Mouse (Mus musculus) neutrophil, adult 5-6 weeks (primary cell): ENCODE measurements around the gene Pdss2. TPM values are rescaled to one million over a fixed set of nuclear protein-coding genes. Genes with fewer than 3 reads are reported as not detected.

Source experiments
- ATAC-seq: fragments of 151-379, 151-347 bp; 2 replicates; pipeline ENCODE4 v1.8.0; 2017; ENCODE audit warnings: mild to moderate bottlenecking, moderate TSS enrichment; ENCODE audit not compliant: insufficient number of reproducible peaks, poor library complexity, low FRiP score, severe bottlenecking; ENCODE audit errors: extremely low read depth
- total RNA-seq: library from RNA; stranded (forward); fragments of 200-1000 nt; gene quantifications from 2 replicates; pipeline ENCODE4 v1.2.3, GENCODE M21; 2017

Gene Pdss2
- total RNA-seq, 1 experiment from 2014 or later = 12.9 TPM

DNA sequence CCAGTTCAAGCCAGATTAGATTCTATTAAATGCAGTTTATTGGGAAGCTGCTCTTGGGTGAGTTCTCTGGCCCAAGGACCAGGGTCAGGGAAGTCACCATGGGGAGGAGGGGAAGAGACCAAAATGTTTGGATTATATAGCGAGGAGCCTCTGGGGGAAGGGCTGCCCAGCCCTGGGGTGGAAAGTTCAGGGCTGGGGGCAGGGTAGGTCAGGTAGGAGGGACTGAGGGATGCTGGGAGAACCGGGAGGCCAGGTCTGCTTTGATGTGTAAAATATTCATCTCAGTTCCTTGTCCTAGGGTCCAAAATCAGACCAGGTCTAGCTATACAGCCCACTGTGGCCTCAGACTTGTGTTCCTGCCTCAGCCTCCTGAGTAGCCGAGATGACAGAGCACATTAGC is 241.9 kb downstream of the Pdss2 start:
- ATAC-seq = no peak

DNA sequence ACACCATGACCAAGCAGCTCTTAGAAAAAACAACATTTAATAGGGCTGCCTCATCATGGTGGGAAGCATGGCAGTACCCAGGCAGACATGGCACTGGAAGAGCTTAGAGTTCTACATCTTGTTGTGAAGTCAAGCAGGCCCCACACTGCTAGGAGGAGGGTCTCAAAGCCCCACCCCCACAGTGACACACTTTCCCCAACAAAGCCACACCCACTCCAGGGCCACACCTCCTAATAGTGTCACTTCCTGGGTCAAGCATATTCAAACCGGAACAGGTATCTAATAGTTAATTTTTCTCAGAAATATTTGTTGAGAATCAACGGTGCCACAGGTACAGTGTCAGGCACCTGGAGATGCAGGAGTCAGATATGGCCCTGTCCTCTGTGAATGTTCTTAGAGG is 244.9 kb downstream of the Pdss2 start:
- ATAC-seq = no peak

DNA sequence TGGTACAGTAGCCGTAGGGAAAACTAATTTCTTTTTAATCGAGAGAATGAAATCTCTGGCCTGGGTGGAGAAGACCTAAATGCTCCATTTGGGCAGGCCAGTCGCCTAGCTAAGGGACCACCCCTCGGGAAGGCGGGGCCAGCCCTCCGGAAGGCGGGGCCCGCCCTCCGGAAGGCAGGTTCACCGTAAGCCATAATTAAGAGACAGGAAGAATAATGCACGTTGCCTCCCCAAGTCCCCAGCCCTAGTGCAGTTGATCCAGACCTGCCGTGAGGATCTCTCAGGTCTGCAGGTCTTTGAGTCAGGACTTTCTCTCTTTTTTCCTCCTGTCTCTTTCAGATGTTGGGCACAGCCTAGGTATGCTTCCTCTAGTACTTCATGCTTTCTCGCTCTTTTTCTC is 246.4 kb downstream of the Pdss2 start:
- 0 out of 2 replicates have a peak, but pooled peaks have one; percentile 19 for ATAC-seq

DNA sequence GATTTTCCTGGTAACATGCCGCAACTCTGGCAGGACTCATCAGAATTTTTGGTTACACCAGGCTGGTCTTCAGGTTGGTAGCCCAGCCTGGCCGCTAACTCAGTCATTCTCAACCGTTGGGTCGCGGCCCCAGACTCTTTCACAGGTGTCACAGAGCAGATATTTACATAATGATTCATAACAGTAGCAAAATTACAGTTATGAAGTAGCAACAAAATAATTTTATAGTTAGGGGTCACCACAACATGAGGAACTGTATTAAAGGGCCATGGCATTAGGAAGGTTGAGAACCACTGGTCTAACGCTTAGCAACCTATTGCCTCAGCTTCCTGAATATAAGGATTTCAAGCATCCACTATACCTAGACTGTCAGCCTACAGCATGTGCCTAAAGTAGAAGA is 247.0 kb downstream of the Pdss2 start:
- no peak for ATAC-seq

DNA sequence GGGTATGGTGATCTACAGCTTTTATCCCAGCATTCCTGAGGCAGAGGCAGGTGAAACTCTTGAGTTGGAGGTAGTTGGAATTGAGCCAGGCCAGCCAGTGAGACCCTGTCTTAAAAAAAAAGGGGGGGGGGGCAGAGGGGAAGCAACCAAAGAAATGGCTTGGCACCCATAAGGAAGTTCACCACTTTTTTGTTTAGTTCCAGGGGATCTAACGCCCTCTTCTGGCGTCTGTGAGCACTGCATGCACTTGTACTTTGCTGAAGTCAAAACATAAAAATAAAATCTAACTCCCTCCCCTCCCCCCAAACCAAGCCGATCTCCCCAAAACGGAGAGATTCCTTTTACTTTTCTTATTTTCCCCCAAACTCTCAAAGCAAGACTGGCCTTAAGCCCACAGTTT is 254.1 kb downstream of the Pdss2 start:
- ATAC-seq = no peak

DNA sequence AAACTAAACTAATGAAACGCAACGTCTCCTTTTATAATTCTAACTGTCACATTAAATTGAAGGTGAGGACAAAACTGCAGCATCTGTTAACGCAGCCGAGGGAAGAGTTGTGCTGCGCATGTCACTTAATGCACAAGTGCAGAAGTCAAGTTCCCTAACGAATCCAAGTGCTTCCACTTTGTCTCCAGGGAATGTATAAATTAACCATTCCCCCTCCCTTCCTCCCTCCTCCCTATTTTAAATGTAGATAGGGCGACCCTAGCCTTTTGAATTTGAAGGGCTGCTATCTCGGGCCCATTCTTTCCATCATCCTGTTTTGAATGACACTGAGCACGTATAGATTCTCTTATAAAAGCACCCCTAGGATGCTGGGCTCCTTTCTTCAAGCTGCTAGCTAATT is 256.2 kb downstream of the Pdss2 start:
- no peak for ATAC-seq

DNA sequence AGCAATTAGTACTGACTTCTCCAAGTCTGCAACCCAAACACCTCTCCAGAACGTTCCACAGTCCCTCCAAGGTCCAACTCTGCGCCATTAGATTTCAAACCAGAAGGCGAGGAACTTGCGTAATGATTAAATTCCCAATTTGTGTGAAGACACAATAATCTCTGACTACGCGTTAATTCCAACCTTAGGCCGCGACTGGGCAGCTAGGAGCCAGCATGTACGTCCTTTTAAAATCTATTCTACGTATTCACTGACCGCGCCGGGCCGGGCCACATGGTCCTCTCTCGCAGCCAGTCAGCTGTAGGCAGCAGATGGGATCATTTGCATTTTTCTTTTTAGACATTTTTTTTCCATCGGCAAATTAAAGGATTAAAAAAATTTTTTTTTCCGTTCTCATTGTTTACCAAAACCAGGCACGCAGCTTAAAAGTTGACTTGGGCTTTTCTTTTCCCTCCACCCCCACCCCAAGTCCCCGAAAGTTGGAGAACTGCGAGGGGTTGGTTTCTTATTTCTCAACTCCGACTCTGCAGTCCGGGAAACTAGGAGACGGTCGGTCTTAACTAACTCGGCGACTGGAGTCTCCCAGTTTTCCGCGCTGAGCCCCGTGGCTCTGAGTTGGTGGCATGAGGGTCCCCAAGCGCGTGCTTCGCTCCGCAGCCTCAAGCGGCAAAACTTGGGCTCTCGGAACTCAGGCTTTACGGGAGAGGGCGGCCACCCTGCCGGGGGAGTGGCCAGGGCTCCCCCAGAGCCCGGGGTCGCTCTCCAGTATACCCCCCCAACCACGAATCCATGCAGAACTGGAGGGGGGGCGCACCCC is 256.8 kb downstream of the Pdss2 start:
- ATAC-seq = no peak

DNA sequence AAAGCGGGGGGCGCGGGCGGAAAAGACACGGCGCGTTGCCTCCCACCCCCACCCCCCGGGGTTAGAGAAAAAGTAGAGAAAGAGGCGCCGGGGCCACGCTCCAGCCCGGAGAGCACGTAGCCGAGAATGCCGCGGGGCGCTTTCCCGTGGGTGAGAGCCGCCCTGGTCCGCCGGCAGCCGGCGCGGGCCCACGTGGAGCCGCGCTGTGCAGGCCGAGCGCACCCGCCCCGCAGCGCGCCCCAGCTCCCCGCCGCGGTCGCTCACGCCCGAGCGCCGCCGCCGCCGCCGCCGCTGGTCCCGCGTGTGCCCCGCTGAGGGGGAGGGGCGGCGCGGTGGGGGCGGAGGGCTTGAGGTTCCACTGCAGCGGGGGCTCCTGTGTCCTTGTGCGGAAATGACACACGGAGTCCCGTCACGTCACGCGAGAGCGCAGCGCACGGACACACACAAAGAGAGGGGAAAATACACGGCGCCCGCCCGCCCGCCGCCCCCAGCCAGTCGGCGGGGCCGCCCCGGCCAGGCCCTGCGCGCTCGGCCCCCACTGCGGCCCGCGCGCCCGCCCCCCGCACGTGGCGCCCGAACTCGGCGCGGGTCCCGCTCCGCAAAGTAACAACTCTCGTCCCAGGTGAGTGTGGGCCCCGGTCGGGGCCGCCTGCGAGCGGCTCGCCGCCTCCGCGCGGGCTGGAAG is 257.6 kb downstream of the Pdss2 start, which contains the start of gene Bend3:
Gene Bend3, plus strand, starts transcription at position 81 of the 685 bp plus-strand sequence.
- ATAC-seq = no peak

DNA sequence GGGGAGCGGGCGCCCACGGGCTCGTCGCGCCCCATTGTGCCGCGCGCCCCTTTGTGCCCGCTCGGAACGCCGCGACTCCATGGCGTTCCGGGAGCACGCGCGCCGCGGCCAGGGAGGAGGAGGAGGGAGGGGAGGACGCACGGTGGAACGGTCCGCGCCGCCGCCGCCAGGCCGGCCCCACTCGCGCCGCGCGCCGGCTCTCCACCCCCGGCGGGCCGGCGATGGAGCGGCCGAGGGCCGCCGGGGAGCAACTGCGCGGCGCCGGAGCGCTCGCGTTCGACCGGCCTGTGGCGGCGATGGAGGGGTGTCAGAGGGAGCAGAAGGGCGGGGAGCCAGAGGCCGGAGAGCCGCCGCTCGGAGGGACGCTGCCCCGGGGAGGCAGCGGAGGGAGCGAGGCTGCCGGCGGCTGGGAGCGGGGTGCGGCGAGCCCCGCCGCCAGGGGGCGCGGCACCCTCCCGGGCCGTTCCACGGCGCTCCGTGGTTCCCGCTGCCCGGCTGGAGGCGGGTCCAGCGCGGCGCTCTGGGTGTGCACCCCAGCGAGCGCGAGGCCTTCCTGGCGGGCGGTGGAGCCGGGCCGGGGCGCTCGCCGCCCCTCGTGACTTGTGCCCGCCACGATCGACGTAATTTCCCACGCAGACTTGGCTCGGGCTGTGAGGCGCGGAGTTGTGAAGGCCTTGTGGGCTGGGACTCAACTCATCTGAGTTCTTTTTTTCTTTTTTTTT is 258.3 kb downstream of the Pdss2 start:
- ATAC-seq = peak; percentile 74

DNA sequence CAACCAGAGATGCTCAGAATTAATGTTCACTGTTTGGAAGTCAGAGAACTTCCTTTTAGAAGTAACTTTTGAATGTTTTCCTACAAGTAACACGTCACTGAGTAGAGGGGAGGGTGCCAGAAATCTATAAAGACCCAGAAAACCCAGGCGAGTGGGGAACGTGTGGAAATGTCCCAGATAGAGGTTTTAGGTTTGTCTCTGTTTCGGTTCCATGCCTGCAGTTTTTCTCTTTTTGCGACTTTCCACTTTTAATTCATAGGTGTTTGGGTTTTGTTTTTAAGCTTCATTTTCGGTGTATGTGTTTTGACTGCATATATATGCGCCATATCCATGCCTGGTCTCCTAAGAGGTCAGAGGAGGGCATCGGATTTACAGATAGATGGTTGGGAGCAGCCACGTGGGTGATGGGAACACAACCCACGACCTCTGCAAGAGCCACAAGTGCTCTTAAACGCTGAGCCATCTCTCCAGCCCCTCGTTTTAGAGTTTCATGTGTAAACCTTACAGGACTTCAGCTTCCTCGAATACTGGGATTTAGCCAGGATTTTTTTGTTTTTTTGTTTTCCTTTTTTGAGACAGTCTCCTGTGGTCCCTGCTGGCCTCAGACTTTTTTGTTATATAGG is 259.1 kb downstream of the Pdss2 start:
- no peak for ATAC-seq

DNA sequence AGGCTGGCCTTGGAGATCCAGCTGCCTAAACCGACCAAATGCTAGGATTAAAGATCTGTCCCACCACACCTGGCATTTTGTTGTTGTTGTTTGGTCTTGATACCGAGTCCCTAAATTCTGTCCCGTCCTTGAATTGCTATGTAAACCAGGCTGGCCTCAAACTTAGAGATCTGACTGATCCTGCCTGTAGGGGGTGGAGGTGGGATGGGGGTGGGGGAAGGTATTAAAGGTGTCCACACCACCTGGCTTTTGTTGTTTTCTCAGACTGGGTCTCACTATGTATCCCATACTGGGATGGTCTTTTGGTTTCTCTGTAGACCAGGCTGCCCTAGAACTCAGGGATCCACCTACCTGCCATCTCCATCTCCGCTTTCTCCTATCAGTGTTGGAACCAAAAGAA is 259.9 kb downstream of the Pdss2 start:
- ATAC-seq = no peak

DNA sequence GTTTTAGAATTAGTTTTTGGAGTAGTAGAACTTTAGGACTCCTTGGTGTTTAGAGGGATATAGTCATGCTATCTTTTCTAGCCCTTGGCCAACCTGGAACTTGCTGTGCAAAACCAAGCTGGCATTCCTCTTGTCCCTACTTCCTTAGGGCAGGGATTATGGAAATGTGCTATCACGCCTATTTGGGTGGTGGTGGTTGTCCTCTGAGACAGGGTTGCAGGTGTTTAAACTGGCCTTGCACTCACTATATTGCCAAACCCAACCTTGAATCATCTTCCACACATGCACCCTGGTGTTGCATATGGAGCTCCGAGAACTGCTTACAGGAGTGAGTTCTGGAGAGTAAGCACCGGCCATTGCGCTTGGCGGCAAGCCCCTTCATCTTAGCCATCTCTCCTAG is 260.7 kb downstream of the Pdss2 start:
- no peak for ATAC-seq

DNA sequence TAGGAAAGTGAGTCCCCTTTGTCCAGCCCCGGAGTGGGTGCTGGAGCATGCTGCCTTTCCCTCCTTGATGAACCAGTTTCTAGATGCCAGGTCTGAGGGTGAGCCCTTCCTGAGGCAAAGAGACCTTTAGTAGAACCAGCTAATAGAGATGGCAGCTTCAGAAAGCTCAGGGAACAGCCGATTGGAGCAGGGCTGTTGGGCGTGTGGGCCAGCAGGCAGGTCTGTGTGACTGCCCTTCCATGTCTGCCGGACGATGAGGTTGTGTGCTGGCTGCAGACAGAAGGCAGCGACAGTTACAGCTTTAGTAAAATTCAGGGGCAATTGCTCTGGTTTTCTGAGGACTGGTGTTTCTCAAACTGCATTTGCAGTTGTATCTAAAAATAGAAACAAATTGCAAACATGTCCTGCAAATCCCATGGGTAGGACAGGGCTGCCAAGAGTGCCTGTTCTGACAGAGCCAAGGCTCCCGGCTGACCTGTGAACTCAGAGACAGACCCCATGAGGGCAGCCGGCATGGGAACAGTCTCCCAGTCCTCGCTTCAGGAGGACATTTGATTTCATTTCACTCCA is 262.2 kb downstream of the Pdss2 start:
- no peak for ATAC-seq

DNA sequence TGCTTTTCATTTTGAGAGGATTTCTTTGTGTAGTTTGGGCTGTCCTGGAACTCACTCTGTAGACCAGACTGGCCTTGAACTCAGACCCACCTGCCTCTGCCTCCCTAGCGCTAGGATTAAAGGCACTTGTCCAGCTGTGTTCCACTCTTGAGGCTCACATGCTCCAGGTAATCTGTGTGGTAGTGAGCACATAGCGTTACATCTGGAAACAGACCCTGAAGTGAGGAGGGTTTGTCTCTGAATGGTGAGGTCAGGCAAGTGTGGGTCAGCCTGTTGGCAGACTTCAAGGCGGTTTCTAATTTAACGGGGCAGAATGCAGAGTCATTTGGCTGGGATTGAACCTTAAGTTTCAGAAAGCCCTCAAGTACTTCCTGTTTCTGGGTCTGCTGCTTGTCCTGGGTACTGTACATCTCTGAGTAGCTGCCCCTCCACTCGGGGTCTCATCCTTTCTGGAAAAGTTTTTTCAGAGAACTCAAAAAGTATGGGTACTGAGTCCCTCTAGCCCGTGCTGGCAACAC is 264.5 kb downstream of the Pdss2 start:
- no peak for ATAC-seq

DNA sequence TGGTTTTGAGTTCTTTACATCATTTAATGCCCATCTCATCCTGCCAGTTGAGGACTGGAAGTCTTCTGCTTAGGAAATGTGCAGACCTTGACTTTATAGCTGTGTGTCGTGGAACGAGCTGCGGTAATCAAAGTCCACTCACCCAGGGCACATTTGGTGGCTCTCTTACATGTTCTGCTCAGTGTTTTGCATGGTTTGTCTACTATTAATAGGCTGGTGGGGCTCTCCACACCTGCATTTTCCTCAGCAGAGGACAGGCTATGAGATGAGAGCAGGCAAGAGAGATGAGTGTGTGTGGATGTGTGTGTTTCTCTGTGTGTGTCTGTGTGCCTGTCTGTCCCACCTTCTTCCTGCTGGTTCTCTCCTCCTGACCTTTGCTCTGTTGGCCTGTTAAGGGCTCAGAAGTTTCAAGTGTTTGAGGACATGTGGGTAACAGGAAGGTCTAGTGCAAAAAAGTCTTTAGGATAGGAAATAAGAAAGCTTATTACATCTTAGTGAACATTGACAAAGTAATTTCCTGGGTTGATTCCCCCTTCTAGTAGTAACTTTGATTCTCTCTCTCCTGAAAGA is 266.2 kb downstream of the Pdss2 start:
- ATAC-seq = no peak

DNA sequence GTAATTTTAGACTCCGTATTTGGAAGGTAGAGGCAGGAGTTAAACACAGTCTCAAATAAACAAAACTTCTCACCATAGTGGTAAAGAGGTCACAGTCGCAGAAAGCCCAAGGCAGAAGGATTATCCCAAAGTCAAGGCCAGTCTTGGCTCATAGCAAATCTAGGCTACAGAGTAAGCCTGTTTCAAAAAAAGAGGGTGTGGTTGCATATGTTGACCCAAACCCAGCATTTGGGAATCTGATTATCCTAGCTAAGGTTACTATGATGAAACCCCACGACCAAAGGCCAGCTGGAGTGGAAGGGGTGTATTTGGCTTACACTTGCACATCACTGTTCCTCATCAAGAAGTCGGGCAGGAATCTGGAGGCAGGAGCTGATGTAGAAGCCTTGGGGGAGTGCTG is 267.0 kb downstream of the Pdss2 start:
- ATAC-seq = no peak

DNA sequence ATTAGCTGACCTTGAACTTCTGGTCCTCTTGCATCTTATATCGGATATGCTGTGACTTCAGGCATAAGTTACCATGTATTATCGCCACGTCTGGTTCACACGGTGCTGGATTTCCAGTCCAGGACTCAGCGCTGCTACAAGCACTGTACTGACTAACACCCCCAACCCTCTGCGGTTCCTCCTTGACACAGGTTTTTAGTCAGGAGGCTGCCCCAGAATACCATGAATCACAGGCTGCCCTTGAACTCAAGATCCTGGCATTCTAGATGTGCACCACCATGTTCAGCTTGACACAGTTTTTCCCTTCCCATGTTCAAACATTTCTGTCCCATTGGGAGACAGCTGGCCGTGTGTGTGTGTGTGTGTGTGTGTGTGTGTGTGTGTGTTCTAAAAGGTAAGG is 267.9 kb downstream of the Pdss2 start:
- ATAC-seq = no peak

DNA sequence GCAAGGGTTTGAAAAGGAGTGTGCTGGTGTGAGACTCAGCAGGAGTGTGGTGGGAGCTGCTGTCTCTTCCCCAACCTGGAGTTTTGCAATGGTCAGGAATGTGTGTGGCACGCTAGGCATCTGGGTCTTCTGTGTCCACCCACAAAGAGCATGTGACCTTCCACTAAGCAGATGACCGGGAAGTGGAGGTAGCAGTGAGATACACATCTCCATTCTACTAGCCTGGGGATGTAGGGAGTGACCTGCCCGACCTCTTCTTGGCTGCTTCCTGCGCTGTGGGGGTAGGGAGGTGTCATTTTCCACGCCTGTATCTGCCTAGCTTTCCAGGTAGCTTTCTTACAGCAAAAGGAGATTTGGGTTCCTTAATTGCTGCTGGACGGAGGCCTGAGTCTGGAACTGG is 268.3 kb downstream of the Pdss2 start:
- no peak for ATAC-seq

DNA sequence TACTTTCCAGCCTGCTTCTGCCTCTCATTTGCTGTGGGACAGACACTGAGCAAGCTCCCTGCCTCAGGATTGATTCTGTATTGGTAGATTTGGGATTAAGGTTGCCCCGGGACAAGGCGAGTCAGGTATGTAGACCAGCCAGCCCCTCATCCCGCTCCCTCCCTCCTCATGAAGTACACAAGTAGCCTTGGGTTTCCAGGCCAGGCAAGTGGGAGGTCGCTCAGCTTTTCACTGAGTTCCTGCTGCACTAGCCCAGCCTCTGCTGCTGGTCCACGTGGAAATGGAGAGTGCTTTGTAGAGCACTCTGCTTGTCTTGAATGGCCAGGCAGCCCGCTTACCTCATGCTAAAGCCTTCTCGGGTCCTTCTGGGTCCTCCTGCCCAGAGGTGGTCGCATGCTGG is 268.7 kb downstream of the Pdss2 start:
- ATAC-seq = no peak
